Mouse (Mus musculus): ENCODE measurements around the gene Gas2.

The Gas2 gene

DNA sequence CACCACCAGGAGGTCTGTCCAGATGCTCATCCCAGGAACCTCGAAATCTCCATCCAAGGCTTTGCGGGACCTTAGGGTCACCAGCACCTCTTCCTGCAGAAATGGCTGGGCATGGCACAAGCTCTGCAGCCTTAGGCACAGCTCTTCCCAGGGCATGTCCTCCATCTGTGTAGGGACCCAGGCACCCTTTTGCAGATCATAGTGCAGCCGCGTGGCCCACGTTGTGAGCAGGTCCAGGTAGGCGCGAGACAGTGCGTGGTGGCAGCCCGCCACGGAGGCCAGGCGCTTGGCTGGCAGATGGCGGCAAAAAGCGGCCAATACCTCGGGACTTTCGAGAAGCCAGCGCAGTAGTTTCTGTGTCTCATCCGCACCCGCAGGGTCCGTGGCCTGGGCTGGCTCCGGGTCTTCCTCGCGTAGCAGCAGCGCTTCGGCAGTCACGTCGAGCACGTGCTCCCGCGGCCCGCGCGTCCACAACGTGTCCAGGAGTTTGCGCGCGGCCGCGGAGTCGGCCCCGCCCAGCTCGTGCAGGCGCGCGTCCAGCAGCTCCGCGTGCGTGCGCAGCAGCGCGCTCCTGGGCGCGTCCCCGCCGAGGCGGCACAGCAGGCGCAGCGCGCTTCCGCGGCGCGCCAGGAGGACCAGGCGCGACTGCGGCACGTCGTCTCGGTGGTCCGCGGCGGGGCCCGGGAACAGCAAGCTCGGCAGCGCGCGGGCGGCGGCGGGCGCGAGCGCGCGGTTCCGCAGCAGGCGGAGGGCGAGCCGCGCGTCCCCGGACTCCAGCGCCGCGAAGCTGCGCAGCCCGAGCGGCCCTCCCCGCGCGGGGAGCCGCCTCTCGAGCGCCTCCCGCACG is at the start of gene Gas2:
Gas2 (plus strand) TSS at position 766 of the 847 bp plus-strand sequence.
- DNase-seq, result peak; percentile 93

DNA sequence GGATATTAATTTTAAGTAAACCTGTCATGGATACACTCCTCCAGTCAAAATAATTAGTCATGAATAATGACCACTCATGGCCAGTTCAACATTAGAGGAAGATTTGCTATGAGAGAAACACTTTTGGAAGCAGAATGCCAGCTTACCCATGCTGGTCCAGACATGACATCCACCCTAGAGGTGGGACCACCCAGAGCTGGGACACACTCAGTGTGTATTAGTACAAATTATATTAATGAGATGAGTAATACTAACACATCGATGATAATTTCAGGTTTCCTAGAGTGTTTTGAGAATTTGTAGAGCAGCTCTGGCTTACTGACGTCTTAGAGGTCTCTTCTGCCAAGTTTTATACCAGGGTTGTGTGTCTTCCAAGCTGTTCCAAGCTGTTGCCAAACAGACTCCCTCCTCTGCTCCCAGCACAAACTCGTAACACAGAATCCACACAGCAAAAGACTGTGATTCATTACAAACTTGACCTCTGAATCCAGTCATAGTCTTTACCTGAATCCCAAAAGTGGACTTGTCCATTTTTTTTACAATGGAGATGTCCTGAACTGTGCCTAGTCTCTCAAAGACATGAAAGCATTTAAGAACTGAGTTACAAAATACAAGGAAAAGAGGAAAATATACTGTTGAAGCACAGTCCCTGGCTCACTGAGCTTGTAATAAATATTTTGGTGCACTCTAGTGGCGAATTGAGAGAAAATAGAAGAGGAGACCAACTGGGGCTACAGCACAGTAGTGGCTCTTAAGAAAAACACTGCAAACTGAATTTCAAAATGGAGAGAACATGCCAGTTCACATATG is 46.1 kb upstream of the Gas2 start:
- DNase-seq, result no peak

DNA sequence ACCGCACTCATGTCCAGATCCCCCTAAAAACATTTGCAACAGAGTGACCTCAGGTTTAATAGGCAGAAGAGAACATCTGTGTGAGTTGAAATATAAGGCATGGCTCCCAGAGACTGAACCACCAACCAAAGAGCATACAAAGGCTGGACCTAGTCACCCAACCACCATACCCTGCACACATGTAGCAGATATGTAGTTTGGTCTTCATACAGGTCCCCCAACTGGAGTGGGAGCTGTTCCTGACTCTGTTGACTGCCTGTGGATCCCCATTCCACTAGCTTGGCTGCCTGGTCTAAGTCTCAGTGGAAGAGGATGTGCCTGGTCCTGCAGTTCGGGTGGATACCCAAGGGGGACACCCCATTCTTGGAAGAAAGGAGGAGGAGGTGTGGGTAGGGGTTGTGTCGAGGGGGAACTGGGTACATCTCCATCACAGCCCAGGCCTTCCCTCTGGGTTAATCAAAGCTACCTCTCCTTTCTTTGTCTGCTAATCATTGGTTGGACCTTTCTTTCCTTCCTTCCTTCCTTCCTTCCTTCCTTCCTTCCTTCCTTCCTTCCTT is 45.5 kb upstream of the Gas2 start:
- DNase-seq, result no peak

DNA sequence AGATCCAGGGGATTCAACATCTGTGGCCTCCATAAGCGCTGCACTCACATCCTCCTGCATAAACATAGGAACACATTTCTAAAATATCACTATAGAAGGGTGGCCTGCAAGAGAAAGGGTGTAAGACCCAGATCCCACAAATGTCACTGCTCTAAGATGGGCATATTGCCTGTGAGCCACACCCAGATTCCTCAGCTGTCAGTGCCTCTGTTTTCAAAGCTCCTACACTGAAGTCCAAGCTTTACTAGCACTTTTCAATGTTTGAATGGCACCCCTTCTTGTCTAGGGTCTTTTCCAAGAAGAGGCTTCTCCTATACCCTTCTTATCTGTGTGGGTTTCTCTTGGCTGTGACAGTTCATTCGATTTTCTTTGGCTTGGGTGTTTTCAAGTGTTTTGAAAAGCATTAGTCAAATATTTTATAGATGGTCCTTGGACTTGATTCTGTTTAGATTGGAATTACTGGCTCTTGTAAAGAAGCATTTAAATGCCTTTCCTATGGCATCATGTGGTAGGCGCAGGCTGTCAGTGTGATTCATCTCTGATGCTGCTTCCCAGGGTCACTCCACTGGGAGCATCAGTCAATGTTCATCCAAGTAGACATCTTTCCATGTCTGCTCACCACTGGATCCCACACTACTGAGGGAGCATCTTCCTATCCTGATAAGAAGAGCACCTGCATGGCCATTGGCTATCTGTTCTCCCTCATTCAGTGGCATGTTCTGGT is 43.4 kb upstream of the Gas2 start:
- DNase-seq, result no peak

DNA sequence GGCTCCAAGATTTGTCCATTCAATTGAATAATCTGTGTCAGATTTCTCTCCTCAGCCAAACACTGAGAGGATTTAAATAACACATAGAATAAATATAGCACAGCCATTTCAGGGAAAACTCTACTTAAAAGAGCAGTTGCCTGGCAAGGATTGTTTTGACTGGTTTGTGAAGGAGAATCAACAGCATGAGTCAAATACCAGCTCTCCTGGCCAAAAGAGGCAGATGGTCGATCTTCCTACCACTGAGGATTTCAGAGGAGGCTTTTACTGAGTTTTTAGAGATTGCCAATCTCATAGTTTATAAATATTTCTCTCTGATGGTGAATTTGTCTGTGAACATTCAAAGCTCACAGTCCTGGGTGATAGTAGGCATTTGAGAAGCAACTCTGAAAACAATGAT is 41.9 kb upstream of the Gas2 start:
- DNase-seq, result no peak

DNA sequence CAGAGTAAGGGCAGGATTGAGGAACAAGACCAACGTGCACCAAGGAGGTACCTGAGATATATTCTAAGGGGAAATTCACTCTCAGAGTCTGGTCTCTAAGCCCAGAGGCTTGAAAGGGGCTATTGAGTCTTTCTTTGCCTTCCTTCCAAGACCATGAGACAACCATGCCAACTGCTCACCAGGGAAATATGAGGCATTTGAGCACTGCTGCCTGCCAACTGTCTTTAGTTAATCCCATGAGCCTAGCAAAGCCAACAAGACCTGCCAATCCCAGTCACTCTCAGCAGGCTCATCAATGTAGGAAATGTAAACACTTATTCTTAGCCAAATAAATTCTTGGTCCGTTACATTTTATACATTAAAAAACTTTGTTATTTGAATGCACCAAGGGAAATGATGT is 40.3 kb upstream of the Gas2 start:
- no peak for DNase-seq

DNA sequence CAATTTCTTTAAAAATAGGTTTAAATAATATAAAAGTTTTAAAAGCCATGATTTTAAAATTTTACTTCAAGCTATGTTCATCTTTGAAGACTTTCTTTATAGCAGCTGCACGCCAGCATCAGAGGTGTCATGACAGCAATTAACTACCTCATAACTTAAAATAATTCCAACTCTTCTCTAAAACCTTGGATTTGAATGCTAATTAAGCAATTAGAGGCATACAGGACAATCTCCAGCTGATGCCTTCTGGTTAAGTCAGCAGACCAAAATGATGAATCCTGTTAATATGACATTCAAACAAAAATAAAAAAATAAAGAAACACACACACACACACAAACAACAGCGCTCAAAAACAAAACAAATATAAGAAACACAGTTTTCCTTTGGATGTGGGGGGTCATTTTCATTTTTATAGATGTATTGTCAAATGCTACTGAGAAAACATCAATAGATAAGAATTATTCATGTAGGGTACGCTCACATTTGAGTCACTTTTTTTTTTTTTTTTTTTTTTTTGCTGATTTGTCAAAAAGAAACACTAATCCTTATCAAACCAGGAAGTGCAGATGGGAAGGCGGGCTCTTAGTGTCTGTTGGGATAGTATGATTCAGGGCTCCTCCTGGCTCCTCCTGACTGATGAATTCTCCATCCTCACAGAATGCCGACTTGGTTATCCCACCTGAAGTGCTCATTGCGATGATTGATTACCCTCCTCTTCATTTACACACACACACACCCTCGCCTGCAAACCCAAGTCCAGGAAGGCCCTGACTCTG is 38.1 kb upstream of the Gas2 start:
- DNase-seq, result no peak

DNA sequence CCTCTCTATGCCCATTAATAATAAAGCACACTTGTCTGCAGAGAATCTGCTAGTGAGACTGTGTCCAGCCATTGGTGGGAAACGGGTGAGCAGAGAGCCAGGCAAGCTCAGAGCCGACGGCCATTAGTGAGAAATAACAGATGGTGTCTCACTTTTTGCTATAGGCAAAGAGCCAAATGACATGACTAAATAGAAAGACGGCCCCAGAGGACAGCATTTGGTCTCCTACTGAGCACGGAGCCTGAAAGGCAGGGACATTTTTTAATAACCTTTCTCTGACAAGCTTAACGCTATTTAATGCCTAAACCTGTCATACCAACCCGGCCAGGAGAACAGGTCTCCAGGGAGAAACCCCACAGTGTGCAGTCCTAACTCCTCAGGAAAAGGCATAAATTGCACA is 29.9 kb upstream of the Gas2 start:
- DNase-seq, result peak; percentile 22

DNA sequence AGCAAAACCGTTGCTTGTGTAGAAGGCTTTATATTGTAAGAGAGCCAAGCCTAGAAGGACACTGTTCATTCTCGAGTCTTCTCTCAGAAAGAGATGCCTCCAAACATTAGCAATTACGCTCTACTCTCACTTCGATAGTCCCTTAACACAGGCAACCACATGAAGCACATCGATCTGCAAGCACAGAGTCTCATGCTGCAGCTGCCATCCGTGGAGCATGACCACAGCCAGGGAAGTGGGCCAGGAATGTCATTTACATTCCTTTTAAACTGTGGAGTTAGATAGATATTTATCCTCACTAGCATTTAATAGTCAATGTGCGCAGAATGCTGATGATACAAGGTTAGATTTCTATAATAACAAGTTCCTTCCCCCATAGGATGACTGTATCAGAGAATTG is 21.3 kb upstream of the Gas2 start:
- DNase-seq, result peak; percentile 9

DNA sequence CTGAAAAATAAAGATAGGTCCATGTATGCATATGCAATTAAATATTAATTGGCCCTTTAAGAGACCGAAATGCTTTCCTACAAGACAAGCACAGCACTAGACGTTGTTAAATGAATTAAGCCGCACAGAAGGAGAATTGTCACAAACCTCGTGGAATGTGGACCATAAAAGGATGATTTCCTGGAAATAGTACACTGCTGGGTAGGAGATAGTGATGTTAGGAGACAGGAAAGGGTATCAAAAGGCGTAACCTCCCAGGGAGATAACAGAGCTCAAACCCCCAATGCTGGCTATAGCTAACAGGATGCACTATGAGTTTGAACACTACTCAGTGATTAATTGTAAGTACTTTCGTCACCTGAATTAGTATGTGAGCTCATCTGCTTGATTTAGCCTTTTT is 10.9 kb upstream of the Gas2 start:
- no peak for DNase-seq

DNA sequence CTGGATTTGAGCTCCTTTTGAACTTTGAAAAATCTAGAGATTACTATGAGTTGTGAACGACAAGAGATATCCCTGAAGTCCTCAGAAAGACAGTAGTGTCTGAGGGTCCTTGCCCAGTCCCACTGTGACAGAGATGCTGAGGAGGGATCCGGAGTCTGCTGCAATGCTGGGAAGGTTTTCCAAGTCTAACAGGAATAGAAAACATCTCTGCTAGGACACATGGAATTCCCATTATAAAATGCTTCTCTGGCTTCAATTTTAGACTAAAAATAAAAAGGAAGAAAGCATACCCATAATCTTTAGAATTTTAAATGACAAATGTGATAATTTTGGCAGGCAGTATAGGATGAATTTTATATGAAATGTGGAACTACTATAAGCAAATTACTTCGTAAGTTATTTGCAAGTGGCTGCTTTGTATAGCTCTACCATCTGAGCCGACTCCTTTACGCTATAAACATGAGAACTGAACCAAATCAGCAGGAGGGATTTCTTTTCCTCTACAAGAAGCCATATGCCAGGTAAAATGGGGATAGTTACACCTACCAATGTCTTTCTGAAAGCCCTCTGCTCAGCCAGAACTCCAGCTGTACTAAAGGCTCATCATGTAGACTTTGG is 9.8 kb upstream of the Gas2 start:
- DNase-seq, result no peak

DNA sequence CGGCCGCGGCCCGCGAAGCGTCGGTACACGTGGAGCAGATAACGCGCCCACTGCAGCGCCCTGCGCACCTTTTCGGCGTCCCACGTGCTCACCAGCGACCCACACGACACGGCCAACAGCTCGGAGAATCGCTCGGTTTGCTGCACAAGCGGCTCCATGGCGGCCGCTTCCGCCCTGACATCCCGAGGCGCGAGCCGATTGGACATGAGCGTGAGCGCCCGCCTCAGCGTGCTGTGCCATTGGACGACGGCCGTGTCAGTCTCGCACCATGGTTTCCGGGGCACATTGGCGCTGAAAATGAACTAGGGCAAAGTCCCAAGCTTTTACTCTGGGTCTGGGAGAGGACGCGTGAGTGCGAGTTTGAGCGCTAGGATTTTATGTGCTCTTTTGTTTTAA is 280 bp downstream of the Gas2 start, which contains the start of gene Fancf:
Fancf (minus strand) TSS at position 171 of the 396 bp plus-strand sequence.
- DNase-seq, result peak; percentile 98

DNA sequence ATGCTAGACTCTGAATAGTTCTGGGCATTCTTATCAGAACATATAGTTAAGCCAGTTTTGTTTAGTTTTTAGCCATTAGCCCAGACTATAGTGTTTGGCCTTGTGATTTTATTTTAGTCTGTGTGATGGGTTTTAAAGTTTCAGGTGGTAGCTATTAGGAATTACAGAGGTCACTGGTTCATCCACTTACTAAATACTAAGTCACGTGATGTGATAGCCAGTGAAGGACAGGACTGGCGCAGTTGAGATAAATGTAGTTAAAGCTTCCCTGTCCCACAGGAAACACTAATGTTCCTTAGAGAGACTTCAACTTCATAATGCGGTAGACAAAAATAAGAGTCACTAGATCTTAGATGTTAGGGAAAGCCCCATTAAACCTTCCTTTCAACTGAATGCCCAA is 1.0 kb downstream of the Gas2 start:
- no peak for DNase-seq

DNA sequence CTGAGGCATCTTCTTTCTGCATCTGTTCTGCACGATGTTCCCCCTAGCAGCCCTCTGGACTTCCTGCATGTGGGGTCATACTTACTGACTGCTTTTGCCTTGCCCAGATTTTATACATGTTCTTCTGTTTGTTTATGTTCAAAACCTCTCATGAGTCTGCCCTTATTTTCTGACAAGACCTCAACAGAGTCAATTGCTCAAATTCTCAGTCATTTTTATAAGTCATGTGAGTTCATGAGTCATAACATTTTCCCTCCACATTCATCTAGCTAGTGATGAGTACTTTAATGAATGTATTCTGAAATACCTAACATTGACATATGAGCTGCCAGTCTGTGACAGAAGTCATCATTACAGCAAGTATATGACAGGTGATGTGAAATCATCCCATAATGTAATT is 3.5 kb downstream of the Gas2 start:
- DNase-seq, result no peak

DNA sequence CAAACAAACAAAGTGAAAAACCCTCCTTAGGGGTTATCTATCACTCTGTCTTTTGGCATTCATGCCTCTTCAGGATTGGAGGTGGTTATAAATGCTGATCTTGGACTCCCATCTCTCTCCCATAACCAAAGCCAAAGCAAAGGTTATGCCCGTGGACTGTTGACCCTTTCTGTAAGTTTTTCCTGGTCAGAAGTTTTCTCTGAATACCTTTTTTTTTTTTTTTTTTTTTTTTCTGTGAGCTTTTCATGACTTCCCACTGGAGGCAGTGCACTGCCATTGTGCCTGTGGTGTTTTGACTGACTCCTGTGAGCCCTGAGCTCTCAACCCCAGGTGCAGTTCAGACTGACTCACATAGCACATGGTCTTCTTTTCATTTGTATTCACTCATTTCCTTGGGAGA is 6.2 kb downstream of the Gas2 start:
- DNase-seq, result peak; percentile 7

DNA sequence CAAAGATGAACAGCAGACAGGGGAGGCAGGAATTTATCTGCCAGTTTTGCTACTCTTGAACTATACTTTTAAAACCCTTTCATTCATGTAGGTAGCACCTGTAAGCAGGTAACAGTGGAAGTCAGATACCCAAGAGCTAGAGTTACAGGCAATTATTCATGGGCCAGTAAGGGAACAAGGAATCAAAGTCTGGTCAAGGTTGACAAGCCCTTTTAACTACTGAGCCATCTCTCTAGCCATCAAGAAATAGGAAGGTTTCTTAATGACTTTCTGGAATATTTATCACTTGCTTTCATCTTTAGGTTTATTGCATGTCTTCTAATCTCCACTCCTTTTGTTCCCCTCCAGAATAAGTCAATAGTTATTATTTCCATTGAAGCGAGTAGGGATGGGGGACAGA is 10.2 kb downstream of the Gas2 start:
- no peak for DNase-seq

DNA sequence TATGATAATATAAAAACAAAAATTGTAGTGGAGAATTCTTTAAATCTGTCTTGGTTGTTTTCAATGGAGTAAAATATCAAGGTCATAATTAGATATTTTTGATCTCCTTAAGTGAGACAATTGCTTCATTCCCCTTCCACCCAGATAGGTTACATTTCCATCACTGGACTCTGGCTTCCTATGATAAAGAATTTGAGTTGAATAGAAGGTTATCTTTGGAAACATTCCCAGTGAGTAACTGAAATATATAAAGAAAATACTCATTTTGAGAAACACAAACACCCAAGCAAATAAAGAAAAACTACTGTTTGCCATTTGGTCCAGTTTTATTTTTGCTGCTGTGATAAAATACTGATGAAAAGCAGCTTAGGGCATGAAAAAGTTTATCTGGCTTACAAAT is 10.8 kb downstream of the Gas2 start:
- DNase-seq, result no peak

DNA sequence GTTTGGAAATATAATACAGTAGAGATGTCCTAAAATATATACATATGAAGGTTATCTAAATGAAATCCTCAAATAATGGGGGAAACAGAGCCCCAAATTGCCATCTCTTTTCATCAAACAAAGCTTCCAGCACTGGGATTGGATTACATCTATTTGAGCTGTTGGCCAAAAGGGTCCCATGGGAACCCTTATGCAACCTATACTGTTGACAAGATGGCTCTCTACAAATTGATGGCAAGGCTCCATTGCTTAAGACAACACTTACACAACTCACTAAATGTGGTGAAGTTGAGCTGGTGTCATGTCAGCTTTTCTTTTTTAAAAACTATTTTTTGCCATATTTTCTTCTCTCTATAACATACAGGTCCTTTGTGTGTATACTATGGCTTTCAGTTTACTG is 14.5 kb downstream of the Gas2 start:
- DNase-seq, result no peak

DNA sequence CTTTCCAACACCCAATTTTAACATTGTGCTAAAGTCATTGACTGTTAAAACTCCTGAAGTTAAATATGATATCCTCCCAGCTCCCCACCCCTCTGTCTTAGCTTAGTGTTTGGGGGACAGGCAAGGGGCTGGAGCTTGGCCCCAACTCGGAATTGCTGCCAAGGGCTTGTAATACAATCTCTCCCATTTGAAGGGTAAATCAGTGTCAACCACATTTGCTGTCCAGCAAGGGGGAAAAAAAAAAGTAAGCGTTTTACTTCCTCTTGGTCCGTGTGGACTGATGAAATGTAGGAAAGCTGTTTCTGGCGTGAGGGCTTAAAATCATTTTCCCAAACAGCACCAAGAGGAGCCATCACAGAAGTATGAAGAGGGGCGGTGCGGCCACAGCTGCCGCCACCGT is 16.9 kb downstream of the Gas2 start:
- peak; percentile 12 for DNase-seq

DNA sequence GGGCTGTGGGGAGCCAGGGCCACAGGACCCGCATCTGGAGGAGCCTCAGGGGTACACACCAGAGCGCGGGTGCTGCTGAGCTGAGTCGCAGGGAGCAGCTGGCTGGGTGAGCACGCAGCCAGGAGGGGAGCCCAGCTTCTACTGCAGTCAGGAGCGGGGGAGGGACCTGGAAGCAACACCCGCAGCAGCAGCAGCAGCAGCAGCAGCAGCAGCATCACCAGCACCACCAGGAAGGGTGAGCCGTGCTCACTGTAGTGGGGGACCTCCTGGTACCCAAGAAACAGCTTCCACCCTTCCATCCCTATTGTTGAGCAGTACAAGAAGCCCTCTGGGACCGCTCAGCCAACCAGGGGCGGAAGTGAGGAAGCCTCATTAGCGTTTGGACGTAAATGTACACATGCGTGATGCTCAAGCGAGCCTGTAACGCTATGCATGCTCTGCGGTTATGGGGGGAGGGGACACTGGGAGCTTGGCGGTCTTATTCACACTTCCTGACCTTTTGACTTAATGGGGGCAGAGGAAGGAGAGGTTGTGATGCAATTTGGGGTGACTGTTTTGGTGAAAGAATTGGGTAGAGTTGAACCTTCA is 17.4 kb downstream of the Gas2 start:
- peak; percentile 53 for DNase-seq

DNA sequence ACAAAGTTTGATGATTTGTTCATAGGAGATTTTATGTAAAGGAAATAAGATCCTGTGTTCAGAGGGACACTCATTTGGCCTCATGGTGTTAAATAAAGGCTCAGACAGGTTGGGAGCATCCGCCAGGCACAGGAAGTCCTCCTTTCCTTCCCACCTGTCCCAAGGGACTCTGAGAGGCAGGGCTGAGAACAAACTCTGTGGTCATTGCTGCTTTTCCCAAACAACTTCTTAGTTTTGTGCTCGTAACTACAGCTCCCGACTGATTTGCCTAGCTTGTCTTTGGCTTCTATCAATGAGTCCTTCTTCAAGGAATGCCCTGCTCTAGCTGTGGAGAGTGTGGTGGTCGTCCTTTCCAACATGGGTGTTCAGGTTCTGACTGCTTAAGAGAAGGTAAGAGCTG is 18.3 kb downstream of the Gas2 start:
- no peak for DNase-seq

Measured in kidney, postnatal 10 days (tissue).